Mouse (Mus musculus) small intestine, adult 2 months (tissue): ENCODE data around the gene Dpp9. TPM values are rescaled to one million over a fixed set of nuclear protein-coding genes. Genes with fewer than 3 reads are reported as not detected.

Source experiments
- H3K27ac ChIP-seq: fragments of 200-500 bp; 2 replicates; pipeline ENCODE4 v1.5.1; 2012; ENCODE audit warnings: low read depth, low read length, control low read depth, inconsistent platforms; ENCODE audit not compliant: insufficient read depth
- H3K27me3 ChIP-seq: fragments of 200-500 bp; 2 replicates; pipeline ENCODE4 v1.6.1; 2012; ENCODE audit warnings: mild to moderate bottlenecking, moderate library complexity, low read length, inconsistent platforms; ENCODE audit not compliant: control insufficient read depth, insufficient read depth
- H3K36me3 ChIP-seq: fragments of 200-500 bp; 2 replicates; pipeline ENCODE4 v1.6.1; 2012; ENCODE audit warnings: mild to moderate bottlenecking, low read length, control low read depth, inconsistent platforms; ENCODE audit not compliant: control insufficient read depth, insufficient read depth
- H3K4me1 ChIP-seq: fragments of 200-500 bp; 2 replicates; pipeline ENCODE4 v1.6.1; 2012; ENCODE audit warnings: low read length, inconsistent platforms, mixed read lengths; ENCODE audit not compliant: control insufficient read depth, insufficient read depth, insufficient read length
- H3K4me3 ChIP-seq: fragments of 200-500 bp; 2 replicates; pipeline ENCODE4 v1.5.1; 2012; ENCODE audit warnings: low read depth, mild to moderate bottlenecking, control low read depth, inconsistent platforms, low read length, moderate library complexity
- CTCF ChIP-seq: fragments of 200-500 bp; IDR thresholded peaks from 2 replicates; pipeline ENCODE4 v1.5.1; 2012; ENCODE audit warnings: low read depth, mild to moderate bottlenecking, control low read depth, inconsistent platforms, low read length, moderate library complexity, mixed read lengths; ENCODE audit not compliant: insufficient replicate concordance, insufficient read length; ENCODE audit errors: extremely low read depth
- POLR2A ChIP-seq: fragments of 200-500 bp; IDR thresholded peaks from 2 replicates; pipeline ENCODE4 v1.6.1; 2012; ENCODE audit warnings: low read depth, mild to moderate bottlenecking, control low read depth, inconsistent platforms, low read length, moderate library complexity
- WGBS: fragments of 180-500 bp; shearing (Covaris S2); methylation state at CpG from one replicate; pipeline ENCODE4 v1.1.7; 2018; 5-methylcytosine and 5-hydroxymethylcytosine counted together
- polyA plus RNA-seq: library from polyadenylated mRNA; depleted of rRNA; stranded (reverse); fragments of >200 nt; gene quantifications from 2 replicates; pipeline ENCODE4 v1.2.3, GENCODE M21; 2012; rRNA removed

Gene Dpp9
- polyA plus RNA-seq, 1 experiment = 39.4 TPM

DNA sequence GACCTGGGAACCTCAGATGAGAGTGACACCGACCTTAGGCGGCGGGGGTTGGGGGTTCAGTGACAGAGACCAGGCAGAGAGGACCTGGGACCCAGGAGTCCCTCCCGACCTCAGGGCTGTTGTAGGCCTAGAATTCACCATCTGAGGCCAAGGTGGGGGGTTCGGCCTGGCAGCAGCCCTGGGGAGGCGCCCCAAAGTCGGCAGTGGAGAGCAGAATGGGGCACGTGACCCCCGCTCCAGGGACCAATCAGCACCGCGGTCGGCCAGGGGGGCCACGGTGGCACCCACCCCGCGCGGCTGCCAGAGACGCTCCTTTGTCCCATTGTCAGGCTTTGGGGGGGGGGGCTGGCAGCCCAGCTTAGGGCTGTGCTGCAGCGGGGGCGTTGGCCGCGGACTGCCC lies 79.3 kb downstream of the Dpp9 start:
- TF ChIP-seq POLR2A = no peak
- no peak for TF ChIP-seq CTCF
- no peak overlapping the region for H3K27ac ChIP-seq
- H3K36me3 ChIP-seq = no peaks in the 10 kb centered on the region
- peak overlapping the region; percentile 81 for H3K4me3 ChIP-seq
- peaks cover 44% of the 10 kb centered on the region for H3K27me3 ChIP-seq
- WGBS = 21% methylated on average over 21 of the region's 21 CpGs
- peaks cover 19% of the 10 kb centered on the region for H3K4me1 ChIP-seq

GRCm38 (mm10) chr17:56137839-56138613 lies 80.7 kb downstream of the Dpp9 start:
- Histone ChIP-seq H3K36me3 (no peaks in the 10 kb centered on the region), H3K27me3 (peaks cover 34% of the 10 kb centered on the region), H3K4me3 (0 out of 2 replicates have a peak overlapping the region, but pooled peaks have one; percentile 8), H3K27ac (no peak overlapping the region), H3K4me1 (peaks cover 24% of the 10 kb centered on the region)
- WGBS = 41% methylated on average over 25 of the region's 25 CpGs
- TF ChIP-seq CTCF (no peak), POLR2A (no peak)

Other genes starting within 250 kb of the Dpp9 start
- gene Shd, start 248.4 kb downstream of the Dpp9 start, polyA plus RNA-seq = 1.1 and 3.4 TPM in 2 replicates
- 0.83 and 3.2 TPM in 2 replicates for gene Fsd1, start 232.4 kb downstream of the Dpp9 start, polyA plus RNA-seq
- 87.8 and 224 TPM in 2 replicates for gene Stap2, start 213.3 kb downstream of the Dpp9 start, polyA plus RNA-seq
- 129 and 424 TPM in 2 replicates for gene Mpnd, start 213.2 kb downstream of the Dpp9 start, polyA plus RNA-seq
- 41.8 and 78.2 TPM in 2 replicates for gene Sh3gl1, start 182.3 kb downstream of the Dpp9 start, polyA plus RNA-seq
- 1.9 and 4.1 TPM in 2 replicates for gene Chaf1a, start 178.5 kb downstream of the Dpp9 start, polyA plus RNA-seq
- gene Ubxn6, start 143.9 kb downstream of the Dpp9 start, polyA plus RNA-seq = 27.4 and 57.1 TPM in 2 replicates
- gene Hdgfl2, start 139.3 kb downstream of the Dpp9 start, polyA plus RNA-seq = 23.1 and 24.2 TPM in 2 replicates
- gene Plin4, start 109.1 kb downstream of the Dpp9 start, polyA plus RNA-seq = 6.2 and 8.9 TPM in 2 replicates
- 0.04 and 0.05 TPM in 2 replicates for gene Plin5, start 101.3 kb downstream of the Dpp9 start, polyA plus RNA-seq
- 10.6 and 28.7 TPM in 2 replicates for gene Lrg1, start 96.9 kb downstream of the Dpp9 start, polyA plus RNA-seq
- 6.4 and 12.2 TPM in 2 replicates for gene Sema6b, start 78.6 kb downstream of the Dpp9 start, polyA plus RNA-seq
- 4.2 and 10.3 TPM in 2 replicates for gene Tnfaip8l1, start 56.4 kb downstream of the Dpp9 start, polyA plus RNA-seq
- 82.7 and 86.4 TPM in 2 replicates for gene Mydgf, start 35.0 kb downstream of the Dpp9 start, polyA plus RNA-seq
- gene Fem1a, start 37.9 kb upstream of the Dpp9 start, polyA plus RNA-seq = 21.3 and 22.9 TPM in 2 replicates
- gene Ticam1, start 57.9 kb upstream of the Dpp9 start, polyA plus RNA-seq = 39.7 and 96.6 TPM in 2 replicates
- 137 and 299 TPM in 2 replicates for gene Plin3, start 74.0 kb upstream of the Dpp9 start, polyA plus RNA-seq
- not detected in 2 replicates for gene Arrdc5, start 81.4 kb upstream of the Dpp9 start, polyA plus RNA-seq
- 7.6 and 16.3 TPM in 2 replicates for gene Uhrf1, start 84.4 kb upstream of the Dpp9 start, polyA plus RNA-seq
- gene Kdm4b, start 107.2 kb upstream of the Dpp9 start, polyA plus RNA-seq = 20.5 and 38.3 TPM in 2 replicates